Mouse (Mus musculus) intestine, embryonic 14.5 days (tissue): ENCODE results near the gene Ints7. TPM values are rescaled to one million over a fixed set of nuclear protein-coding genes. Genes with fewer than 3 reads are reported as not detected.

Experiments
- ATAC-seq: fragments of 200-750 bp; cut with Nextera tagmentation; replicated peaks from 2 replicates; pipeline ENCODE4 v1.8.0; 2017; ENCODE audit warnings: low read depth, moderate number of reproducible peaks, moderate TSS enrichment, moderate library complexity; ENCODE audit not compliant: low FRiP score, low TSS enrichment
- DNase-seq: peaks from one replicate; pipeline ENCODE4 v3.0.0-alpha.2; 2018; ENCODE audit warnings: low spot score
- H3K27ac ChIP-seq: fragments of 300-500 bp; sonication (generic); 2 replicates; pipeline ENCODE4 v1.5.1; 2014; ENCODE audit warnings: low read depth, mild to moderate bottlenecking, control low read depth
- H3K27me3 ChIP-seq: fragments of 300-500 bp; sonication (generic); replicated peaks from 2 replicates; pipeline ENCODE4 v1.6.1; 2014; ENCODE audit warnings: low read length, control low read depth; ENCODE audit not compliant: control insufficient read depth, insufficient read depth
- H3K36me3 ChIP-seq: fragments of 300-500 bp; sonication (generic); 2 replicates; pipeline ENCODE4 v1.6.1; 2014; ENCODE audit warnings: low read length, control low read depth; ENCODE audit not compliant: control insufficient read depth, insufficient read depth
- H3K4me1 ChIP-seq: fragments of 300-500 bp; sonication (generic); replicated peaks from 2 replicates; pipeline ENCODE4 v1.6.1; 2014; ENCODE audit warnings: low read length, control low read depth, mixed read lengths; ENCODE audit not compliant: control insufficient read depth, insufficient read depth
- H3K4me2 ChIP-seq: fragments of 300-500 bp; sonication (generic); 2 replicates; pipeline ENCODE4 v1.6.1; 2014; ENCODE audit warnings: low read length
- H3K4me3 ChIP-seq: fragments of 300-500 bp; sonication (generic); 2 replicates; pipeline ENCODE4 v1.5.1; 2014; ENCODE audit warnings: low read depth, low read length, control low read depth, mixed read lengths
- H3K9ac ChIP-seq: fragments of 300-500 bp; sonication (generic); 2 replicates; pipeline ENCODE4 v1.6.1; 2014; ENCODE audit warnings: mild to moderate bottlenecking, low read length
- H3K9me3 ChIP-seq: fragments of 300-500 bp; sonication (generic); 2 replicates; pipeline ENCODE4 v1.6.1; 2016; ENCODE audit warnings: low read length, control low read depth; ENCODE audit not compliant: control insufficient read depth
- WGBS: fragments of 180-500 bp; shearing (Covaris S2); extraction: QIAGEN DNeasy Blood & Tissue Kit; methylation state at CpG from one replicate; pipeline ENCODE4 v1.1.7; 2014; 5-methylcytosine and 5-hydroxymethylcytosine counted together
- polyA plus RNA-seq: library from polyadenylated mRNA; unstranded; fragments of >200 nt; fragmentation: Nextera tagmentation; extraction: Ambion mirVana; gene quantifications from 2 replicates; pipeline ENCODE4 v1.2.1, GENCODE M21; 2014

The Ints7 gene
- polyA plus RNA-seq, 1 experiment from 2014 or later: 51.7 TPM

DNA sequence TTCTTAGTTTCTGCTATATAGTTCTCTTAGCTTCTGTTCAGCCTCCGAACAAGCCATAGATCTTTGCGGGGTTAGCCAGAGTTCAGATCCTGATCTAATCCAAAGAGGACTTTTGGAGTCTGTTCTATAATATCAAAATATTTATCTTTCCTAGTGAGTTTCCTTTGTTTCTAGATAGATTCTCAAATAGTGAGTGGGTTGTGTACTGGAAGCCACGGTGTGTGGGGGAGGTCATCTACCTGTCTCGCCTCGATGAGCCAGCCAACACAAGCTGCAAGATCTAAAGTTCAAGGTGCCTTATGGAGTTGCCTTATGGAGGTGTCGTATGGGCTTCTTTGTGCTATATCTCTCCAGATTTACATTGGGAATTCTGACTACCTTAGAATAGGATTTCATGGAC, 88.2 kb downstream of the Ints7 start:
- H3K27me3 ChIP-seq: no peaks in the 10 kb centered on the region
- H3K4me3 ChIP-seq: no peak overlapping the region
- no peaks in the 10 kb centered on the region for H3K36me3 ChIP-seq
- H3K4me1 ChIP-seq: peaks cover 25% of the 10 kb centered on the region
- no peak overlapping the region for H3K4me2 ChIP-seq
- H3K27ac ChIP-seq: no peak overlapping the region
- DNase-seq (no peak), ATAC-seq (no peak)
- H3K9ac ChIP-seq: no peak overlapping the region
- 46% methylated on average over 6 of the region's 6 CpGs for WGBS
- H3K9me3 ChIP-seq: no peaks in the 10 kb centered on the region

DNA sequence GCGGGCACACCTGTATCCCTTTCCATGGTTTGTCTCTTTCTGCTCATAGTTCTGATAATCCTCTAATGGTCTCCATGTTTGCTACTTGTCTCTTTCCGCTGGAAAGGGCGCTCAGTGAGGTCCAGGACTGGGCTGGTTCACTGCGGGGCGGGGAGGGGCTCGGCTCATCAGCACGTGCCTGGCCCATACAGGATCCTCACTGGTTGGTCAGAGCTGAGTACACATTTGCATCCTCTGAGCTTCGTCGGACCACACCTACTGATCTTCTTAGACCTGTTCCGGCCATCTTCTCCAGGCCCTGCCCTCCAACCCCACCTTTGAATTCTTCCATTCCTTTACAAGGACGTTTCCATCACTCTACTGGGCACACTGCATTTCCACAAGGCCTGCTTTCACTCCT, 90.9 kb downstream of the Ints7 start:
- Histone ChIP-seq H3K27me3 (no peaks in the 10 kb centered on the region), H3K4me3 (no peak overlapping the region), H3K9ac (no peak overlapping the region), H3K36me3 (no peaks in the 10 kb centered on the region), H3K4me2 (no peak overlapping the region), H3K27ac (no peak overlapping the region), H3K4me1 (peaks cover 21% of the 10 kb centered on the region), H3K9me3 (no peaks in the 10 kb centered on the region)
- ATAC-seq: no peak
- 83% methylated on average over 11 of the region's 11 CpGs for WGBS
- no peak for DNase-seq

DNA sequence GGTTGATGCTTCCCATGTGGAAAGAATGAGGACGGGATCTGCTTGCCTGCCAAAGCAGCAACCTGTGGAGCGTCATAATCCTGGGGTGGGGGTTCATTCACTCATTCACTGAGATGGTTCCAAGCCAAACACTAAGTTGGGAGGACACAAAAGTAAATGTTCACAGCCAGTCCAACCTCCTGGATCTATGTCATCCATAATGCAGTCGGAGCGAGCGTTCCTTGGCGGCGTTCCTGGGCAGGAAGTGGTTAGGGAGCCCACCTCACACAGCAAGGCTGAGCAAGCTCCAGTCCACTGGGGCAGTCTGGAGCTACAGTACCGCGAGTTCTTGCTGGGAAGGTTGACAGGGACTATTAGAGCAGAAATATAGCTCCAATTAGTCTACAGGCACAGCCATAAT, 92.6 kb downstream of the Ints7 start:
- Histone ChIP-seq H3K4me1 (peaks cover 4% of the 10 kb centered on the region; the same call in 1 of the 2 replicates), H3K9ac (no peak overlapping the region), H3K27me3 (no peaks in the 10 kb centered on the region), H3K27ac (0 out of 2 replicates have a peak overlapping the region, but pooled peaks have one; percentile 22), H3K36me3 (no peaks in the 10 kb centered on the region), H3K4me3 (no peak overlapping the region), H3K9me3 (no peaks in the 10 kb centered on the region), H3K4me2 (0 out of 2 replicates have a peak overlapping the region, but pooled peaks have one; percentile 5)
- 52% methylated on average over 9 of the region's 9 CpGs for WGBS
- peak; percentile 89 for ATAC-seq
- DNase-seq: peak; percentile 71

Other genes starting within 250 kb of the Ints7 start
- 21.0 and 21.9 TPM in 2 replicates for gene Tmem206, start 249.7 kb upstream of the Ints7 start, polyA plus RNA-seq
- 25.2 and 27.1 TPM in 2 replicates for gene Ppp2r5a, start 172.4 kb upstream of the Ints7 start, polyA plus RNA-seq
- gene Dtl, start 92 bp upstream of the Ints7 start, polyA plus RNA-seq: 53.0 and 59.2 TPM in 2 replicates
- gene Lpgat1, start 142.2 kb downstream of the Ints7 start, polyA plus RNA-seq: 22.2 and 22.7 TPM in 2 replicates
- gene Nek2, start 245.8 kb downstream of the Ints7 start, polyA plus RNA-seq: 39.8 and 40.6 TPM in 2 replicates